Mouse (Mus musculus) midbrain, embryonic 10.5 days (tissue): ENCODE results near the gene Prelid3b. TPM values are rescaled to one million over a fixed set of nuclear protein-coding genes. Genes with fewer than 3 reads are reported as not detected.

Source experiments
- DNase-seq: peaks from one replicate; pipeline ENCODE4 v3.0.0-alpha.2; 2017; ENCODE audit warnings: low spot score
- H3K27ac ChIP-seq: fragments of 300-500 bp; sonication (generic); replicated peaks from 2 replicates; pipeline ENCODE4 v1.5.1; 2016; ENCODE audit warnings: mild to moderate bottlenecking
- H3K27me3 ChIP-seq: fragments of 300-500 bp; sonication (generic); 2 replicates; pipeline ENCODE4 v1.6.1; 2016; ENCODE audit warnings: low read depth, mild to moderate bottlenecking; ENCODE audit not compliant: poor library complexity, severe bottlenecking
- H3K36me3 ChIP-seq: fragments of 300-500 bp; sonication (generic); 2 replicates; pipeline ENCODE4 v1.6.1; 2016; ENCODE audit warnings: mild to moderate bottlenecking, moderate library complexity
- H3K4me1 ChIP-seq: fragments of 300-500 bp; sonication (generic); 2 replicates; pipeline ENCODE4 v1.6.1; 2016
- H3K4me3 ChIP-seq: fragments of 300-500 bp; sonication (generic); 2 replicates; pipeline ENCODE4 v1.5.1; 2016; ENCODE audit warnings: mild to moderate bottlenecking, moderate library complexity
- H3K9me3 ChIP-seq: fragments of 300-500 bp; sonication (generic); replicated peaks from 2 replicates; pipeline ENCODE4 v1.6.1; 2016; ENCODE audit warnings: mild to moderate bottlenecking
- WGBS: fragments of 180-500 bp; shearing (Covaris S2); methylation state at CpG from one replicate; pipeline ENCODE4 v1.1.7; 2016; 5-methylcytosine and 5-hydroxymethylcytosine counted together
- polyA plus RNA-seq: library from polyadenylated mRNA; unstranded; fragments of >200 nt; fragmentation: Nextera tagmentation; extraction: Ambion mirVana; gene quantifications from 2 replicates; pipeline ENCODE4 v1.2.1, GENCODE M21; 2016

Prelid3b gene
- 125 and 132 TPM in 2 replicates for polyA plus RNA-seq

DNA sequence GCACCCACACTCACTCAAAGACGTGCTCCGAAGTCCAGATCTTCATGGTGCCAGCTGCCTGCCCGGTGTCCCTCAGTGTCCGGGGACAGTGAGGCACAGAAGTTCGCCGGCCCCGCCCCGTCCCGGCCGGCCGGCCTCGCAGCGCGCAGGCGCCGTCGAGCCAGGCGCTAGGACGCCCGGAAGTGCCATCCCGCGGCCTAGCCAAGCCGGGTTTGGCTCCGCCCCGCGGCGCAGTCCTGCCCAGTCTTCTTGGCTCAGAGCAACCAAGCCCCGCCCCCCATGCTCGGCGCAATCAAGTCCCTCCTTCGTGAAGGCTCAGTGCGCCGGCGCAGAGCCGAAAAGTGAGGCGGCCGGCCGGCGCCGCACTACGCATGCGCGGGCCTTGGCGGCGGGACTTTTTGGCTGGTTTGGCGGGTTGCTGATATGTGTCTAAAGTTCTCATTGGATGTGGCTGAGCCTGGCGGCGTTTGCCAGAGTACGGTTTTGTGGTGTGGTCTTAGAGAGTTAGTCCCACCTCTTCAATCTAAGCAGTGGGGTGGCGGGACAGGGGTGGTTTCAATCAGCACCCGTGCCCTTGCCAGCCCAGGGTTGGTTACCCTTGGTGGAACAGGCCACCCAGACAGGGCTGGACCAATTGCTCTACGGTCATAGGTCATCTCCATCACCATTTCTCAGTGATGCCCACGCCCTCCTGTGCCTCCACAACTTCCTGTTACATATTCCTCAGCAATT, at the start of gene Prelid3b:
Gene Prelid3b (minus strand): TSS at position 264 of the 732 bp plus-strand sequence.
- Histone ChIP-seq H3K9me3 (no peaks in the 10 kb centered on the region), H3K4me1 (peaks cover 27% of the 10 kb centered on the region), H3K27ac (peak within 1 kb of the TSS; percentile 91), H3K27me3 (no peaks in the 10 kb centered on the region), H3K4me3 (peak within 1 kb of the TSS; percentile 68), H3K36me3 (peaks cover 39% of the 10 kb centered on the region)
- DNase-seq = peak; percentile 99
- under 1% methylated on average over 53 of the region's 53 CpGs for WGBS

DNA sequence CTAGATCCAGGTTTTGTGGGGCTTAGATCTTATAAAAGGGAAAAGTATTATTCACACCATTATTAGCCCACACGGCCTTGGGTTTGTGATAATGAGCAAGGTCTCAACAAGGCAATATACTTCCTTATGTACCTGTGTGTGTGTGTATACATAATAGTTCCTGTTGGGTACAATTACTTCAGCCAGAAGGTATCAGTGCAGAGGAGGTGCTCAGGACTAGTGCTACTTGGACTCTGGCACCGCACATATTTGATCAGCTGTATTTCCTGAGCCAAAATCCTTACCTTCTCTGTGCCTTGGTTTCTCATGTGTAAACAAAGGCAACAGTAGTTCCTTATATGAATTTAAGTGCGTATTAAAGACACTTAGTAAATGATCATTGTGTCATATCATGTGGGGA, 49.3 kb upstream of the Prelid3b start:
- no peak for DNase-seq
- H3K9me3 ChIP-seq = no peaks in the 10 kb centered on the region
- no peaks in the 10 kb centered on the region for H3K4me1 ChIP-seq
- no peaks in the 10 kb centered on the region for H3K36me3 ChIP-seq
- WGBS = 93% methylated on average over 3 of the region's 3 CpGs
- no peak overlapping the region for H3K27ac ChIP-seq
- H3K4me3 ChIP-seq = no peak overlapping the region
- H3K27me3 ChIP-seq = no peaks in the 10 kb centered on the region

DNA sequence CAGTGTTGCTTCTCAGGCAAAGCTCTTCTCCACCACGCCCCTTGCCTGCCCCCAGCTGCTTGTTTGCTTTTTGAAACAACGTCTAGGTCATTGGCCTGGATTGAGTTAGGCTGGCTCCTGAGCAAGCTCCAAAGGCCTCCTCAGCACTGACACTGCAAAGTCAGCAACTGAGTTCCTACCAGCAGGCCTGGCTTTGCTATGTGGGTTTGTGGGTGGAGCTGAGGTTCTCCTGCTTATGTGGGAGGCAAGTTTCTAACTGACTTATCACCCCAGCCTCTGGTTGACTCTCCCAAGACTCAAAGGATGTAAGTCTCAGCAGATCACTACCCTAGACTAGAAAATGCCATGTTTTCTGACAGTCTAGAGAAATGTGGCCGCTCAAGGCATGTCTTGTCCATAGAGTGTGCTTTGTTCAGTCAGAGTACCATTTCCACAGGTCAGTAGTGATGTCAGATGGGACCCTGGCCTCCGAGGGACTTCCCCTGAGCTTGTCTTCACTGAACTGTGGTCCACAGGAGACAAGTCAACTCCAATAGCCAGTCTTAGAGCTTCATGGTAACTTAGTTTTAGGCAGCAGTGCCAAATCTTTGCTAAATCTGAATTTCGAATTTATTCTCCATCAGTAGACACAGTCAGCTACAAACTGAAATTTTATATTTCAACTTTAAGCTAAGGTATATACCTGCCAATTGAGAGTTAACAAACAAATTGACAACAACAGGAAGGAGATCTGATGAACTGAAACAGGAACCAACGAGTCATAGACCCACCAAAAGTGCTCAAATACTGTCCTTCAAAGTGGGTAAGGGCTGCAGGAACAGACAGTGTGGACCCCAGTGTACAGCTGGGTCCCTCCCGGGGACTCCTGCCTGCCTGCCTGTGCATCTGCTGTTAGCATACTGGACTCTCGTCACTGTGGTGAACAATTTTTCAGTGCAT, 44.5 kb upstream of the Prelid3b start:
- Histone ChIP-seq H3K4me3 (no peak overlapping the region), H3K9me3 (no peaks in the 10 kb centered on the region), H3K4me1 (0 out of 2 replicates have a peak, but pooled peaks cover 4% of the 10 kb centered on the region), H3K36me3 (no peaks in the 10 kb centered on the region), H3K27me3 (no peaks in the 10 kb centered on the region), H3K27ac (no peak overlapping the region)
- DNase-seq = no peak
- 78% methylated on average over 8 of the region's 8 CpGs for WGBS

DNA sequence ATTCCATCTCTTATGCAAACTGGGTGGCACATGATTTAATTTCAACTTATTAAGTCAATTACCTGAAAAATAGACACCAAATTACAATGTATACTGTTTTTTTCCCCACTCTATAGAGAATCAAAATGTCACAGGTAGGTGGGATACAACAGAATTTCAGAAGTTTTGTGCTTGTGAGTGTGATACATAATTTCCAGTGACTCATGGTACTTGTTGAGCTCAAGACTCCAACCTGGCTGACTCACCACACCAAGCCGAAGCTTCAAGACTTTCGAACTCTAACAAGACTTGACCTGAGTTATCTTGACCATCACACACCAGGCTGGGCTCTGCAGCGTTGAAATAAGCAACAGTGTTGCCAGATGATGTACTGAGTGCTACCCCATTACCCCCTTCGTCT, 42.0 kb upstream of the Prelid3b start:
- H3K9me3 ChIP-seq = no peaks in the 10 kb centered on the region
- H3K27ac ChIP-seq = no peak overlapping the region
- H3K4me3 ChIP-seq = no peak overlapping the region
- 0 out of 2 replicates have a peak, but pooled peaks cover 4% of the 10 kb centered on the region for H3K4me1 ChIP-seq
- 84% methylated on average over 4 of the region's 4 CpGs for WGBS
- DNase-seq = no peak
- no peaks in the 10 kb centered on the region for H3K36me3 ChIP-seq
- no peaks in the 10 kb centered on the region for H3K27me3 ChIP-seq

DNA sequence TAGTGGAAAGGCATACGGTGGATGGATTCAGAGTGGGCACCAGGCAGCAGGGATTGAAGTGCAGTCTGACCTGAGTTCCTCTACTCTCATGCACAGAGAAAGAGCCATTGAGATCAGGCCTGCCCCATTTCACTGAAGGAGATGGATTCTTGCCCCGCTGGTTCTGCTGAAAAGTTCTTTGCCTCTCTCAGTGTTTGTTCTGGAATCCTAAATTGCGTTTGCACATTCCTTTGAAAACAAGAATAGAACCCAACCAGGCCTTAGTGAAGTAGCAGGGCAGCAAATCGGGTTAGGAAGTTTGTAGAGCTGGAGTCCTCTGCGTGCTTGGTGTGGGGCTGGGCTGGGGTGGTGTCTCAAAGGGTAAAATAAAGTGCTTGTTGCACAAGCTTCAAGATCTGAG, 40.9 kb upstream of the Prelid3b start:
- no peak for DNase-seq
- H3K36me3 ChIP-seq = no peaks in the 10 kb centered on the region
- 69% methylated on average over 5 of the region's 5 CpGs for WGBS
- 0 out of 2 replicates have a peak, but pooled peaks cover 4% of the 10 kb centered on the region for H3K4me1 ChIP-seq
- H3K9me3 ChIP-seq = no peaks in the 10 kb centered on the region
- H3K4me3 ChIP-seq = no peak overlapping the region
- H3K27me3 ChIP-seq = no peaks in the 10 kb centered on the region
- H3K27ac ChIP-seq = no peak overlapping the region

DNA sequence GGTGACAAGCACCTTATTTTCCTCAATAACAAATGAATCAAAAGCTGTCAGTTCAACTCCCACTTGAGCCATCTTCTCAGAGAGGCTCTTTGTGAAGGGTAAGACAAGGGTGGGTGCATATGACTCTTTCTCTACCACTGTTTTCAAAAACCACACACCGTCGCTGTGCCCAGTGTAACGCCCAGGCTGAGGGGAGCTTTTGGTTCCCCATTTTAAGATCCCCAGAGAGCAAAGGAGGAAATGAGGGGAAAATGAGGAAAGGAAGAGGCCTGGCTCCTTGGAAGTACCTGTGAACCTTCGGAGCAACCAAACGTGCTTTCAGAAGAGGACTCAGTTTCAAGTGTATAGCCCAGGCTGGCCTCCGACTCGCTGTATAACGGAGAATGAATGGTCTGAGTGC, 36.9 kb upstream of the Prelid3b start:
- Histone ChIP-seq H3K36me3 (no peaks in the 10 kb centered on the region), H3K9me3 (no peaks in the 10 kb centered on the region), H3K4me1 (no peaks in the 10 kb centered on the region), H3K27ac (no peak overlapping the region), H3K27me3 (no peaks in the 10 kb centered on the region), H3K4me3 (no peak overlapping the region)
- whole genome bisulfite sequencing = 96% methylated on average over 8 of the region's 8 CpGs
- DNase-seq = no peak

DNA sequence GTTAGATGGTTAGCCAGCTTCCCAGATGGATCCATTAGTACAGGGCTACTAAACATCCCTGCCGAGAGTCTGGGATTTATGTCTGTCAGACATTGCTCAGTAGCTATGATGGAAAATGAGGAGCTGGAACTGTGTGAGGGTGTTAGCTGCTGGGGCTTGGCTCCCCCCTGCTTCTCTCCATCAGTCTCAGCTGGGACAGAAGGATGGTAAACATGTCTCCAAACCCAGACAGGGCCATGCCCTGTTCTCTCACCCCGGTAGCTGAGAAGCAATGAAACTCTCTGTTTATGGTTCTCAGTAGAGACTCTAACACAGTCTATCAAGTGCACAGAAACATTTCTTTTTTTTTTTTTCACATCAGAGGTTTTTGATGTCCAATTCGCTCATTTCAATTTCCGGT, 35.1 kb upstream of the Prelid3b start:
- Histone ChIP-seq H3K27me3 (no peaks in the 10 kb centered on the region), H3K27ac (no peak overlapping the region), H3K36me3 (no peaks in the 10 kb centered on the region), H3K4me1 (no peaks in the 10 kb centered on the region), H3K9me3 (no peaks in the 10 kb centered on the region), H3K4me3 (no peak overlapping the region)
- WGBS = 87% methylated on average over 4 of the region's 4 CpGs
- no peak for DNase-seq

DNA sequence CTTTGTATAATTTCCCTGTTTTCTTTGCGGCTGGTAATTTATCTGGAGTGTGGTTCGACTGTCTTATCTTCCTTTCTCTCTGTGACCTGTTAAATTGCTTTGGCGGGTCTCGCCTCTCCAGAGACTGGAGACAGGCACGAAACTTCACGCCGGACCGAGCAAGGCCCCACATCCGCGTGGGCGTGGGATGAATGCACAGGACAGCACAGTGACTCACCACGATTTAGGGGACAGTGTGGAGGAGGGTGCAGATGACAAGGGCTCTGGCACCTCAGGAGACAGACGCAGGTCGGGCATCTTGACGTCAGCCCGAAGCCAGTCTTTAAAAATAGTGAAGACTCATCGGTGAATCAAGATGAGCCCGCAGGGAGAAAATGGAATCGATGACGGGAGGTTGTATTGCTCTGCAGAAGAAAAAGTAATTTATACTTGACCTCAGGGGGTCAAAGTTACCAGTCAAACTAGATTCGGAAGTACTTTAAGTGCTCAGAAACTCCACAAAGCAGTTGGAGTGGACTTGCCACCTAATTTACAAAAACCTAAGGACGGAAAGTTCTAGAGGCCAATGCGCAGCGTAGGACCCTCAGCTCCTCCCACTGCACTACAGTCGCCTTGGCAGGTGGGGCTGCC, 30.1 kb upstream of the Prelid3b start:
- 89% methylated on average over 25 of the region's 25 CpGs for WGBS

DNA sequence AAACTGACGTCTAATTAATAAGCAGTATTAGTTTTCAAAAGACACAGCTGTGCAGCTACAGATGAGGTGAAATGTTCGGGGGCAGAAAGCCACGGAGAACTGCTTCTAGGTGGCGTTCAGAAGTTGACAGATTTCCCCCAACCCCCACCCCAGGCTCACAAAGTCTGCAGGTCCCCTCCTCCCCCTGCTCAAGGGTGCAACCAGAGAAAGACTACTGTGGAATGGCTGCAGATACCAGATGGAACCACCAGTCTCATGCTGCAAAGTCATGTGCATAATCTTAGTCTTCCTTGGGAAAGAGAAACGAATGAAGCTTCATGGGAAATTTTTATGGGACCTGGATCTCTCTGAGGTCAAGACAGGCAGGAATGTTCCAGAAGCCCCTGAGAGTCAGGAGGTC, 29.4 kb upstream of the Prelid3b start:
- no peaks in the 10 kb centered on the region for H3K4me1 ChIP-seq
- no peaks in the 10 kb centered on the region for H3K27me3 ChIP-seq
- DNase-seq = no peak
- H3K4me3 ChIP-seq = no peak overlapping the region
- H3K27ac ChIP-seq = no peak overlapping the region
- 76% methylated on average over 5 of the region's 5 CpGs for WGBS
- no peaks in the 10 kb centered on the region for H3K9me3 ChIP-seq
- no peaks in the 10 kb centered on the region for H3K36me3 ChIP-seq

More for the DNA sequence above, 30.1 kb upstream of the Prelid3b start:
- Histone ChIP-seq H3K9me3 (no peaks in the 10 kb centered on the region), H3K27me3 (no peaks in the 10 kb centered on the region), H3K4me3 (no peak overlapping the region), H3K27ac (no peak overlapping the region), H3K36me3 (no peaks in the 10 kb centered on the region), H3K4me1 (no peaks in the 10 kb centered on the region)
- no peak for DNase-seq

DNA sequence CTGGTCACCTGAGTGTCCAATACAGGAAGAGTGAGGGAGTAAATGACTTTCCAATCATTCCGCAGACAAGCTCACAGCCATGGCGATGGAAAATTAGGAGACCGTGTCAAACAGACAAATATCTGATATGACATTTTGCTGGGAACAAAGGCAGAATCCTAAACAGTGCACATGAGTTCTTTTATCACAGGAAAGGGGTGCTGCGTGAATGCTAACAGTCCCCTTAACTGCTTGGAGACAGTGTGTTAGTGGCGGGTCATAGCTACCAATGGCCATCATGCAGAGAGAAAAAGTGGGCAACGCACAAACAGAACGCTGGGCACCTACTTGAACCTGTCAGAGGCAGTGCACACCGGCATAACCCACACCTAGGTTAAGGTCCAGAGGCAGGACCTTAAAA, 28.6 kb upstream of the Prelid3b start:
- H3K4me3 ChIP-seq = no peak overlapping the region
- no peaks in the 10 kb centered on the region for H3K4me1 ChIP-seq
- H3K27ac ChIP-seq = no peak overlapping the region
- no peak for DNase-seq
- WGBS = 92% methylated on average over 8 of the region's 8 CpGs
- H3K36me3 ChIP-seq = no peaks in the 10 kb centered on the region
- no peaks in the 10 kb centered on the region for H3K9me3 ChIP-seq
- no peaks in the 10 kb centered on the region for H3K27me3 ChIP-seq

DNA sequence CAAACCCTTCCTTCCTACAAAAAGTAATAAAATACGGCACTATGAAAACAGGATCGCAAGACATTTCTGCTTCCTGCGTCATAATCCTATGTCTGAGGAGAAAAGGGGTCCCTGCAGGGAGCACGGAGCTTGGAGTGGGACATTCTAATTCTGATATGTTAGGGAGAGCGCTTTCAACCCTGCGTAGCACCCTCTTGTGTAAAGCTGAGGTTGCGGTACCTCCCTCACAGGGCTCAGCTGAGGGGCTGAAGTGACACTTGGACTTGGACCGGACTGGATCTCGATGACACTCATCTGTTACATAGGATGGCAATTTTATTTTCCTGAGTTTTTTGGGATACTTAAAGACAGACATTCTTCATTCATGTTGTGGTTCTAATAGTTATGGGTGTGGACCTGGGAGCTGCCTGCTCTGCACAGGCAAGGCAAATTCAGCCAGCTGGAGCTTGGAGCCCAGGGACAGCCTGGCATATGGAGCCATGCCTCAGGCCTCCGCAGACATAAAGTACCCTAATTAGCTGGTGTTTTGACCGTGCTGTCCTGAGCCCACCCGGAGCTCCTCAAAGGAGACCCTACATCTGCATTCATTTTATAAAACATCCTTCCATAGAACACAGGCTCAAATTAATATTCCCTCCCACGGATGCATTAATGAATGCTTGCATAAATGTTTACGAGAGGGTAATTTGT, 28.1 kb upstream of the Prelid3b start:
- H3K9me3 ChIP-seq = no peaks in the 10 kb centered on the region
- no peak overlapping the region for H3K4me3 ChIP-seq
- WGBS = 87% methylated on average over 14 of the region's 14 CpGs
- DNase-seq = no peak
- no peaks in the 10 kb centered on the region for H3K36me3 ChIP-seq
- H3K27me3 ChIP-seq = no peaks in the 10 kb centered on the region
- H3K27ac ChIP-seq = no peak overlapping the region
- H3K4me1 ChIP-seq = no peaks in the 10 kb centered on the region

DNA sequence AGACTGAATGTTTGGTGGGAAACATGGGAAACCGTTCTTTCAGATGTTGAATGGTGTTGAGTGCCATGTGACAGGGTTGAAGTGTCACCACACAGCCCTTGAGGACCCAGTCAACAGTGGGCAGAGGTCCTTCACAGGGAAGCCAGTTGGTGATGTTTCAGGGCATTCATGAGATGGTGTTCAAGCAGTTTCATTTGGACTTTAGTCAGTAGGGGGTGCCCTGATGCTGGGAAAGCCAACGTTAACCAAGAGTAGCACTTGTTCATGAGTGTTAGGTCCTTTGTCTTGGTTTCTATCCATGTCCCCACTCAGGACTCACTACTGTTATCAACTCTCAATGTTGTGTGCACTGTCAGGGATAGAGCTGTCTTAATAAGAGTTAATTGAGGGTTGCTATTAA, 20.0 kb upstream of the Prelid3b start:
- Histone ChIP-seq H3K4me3 (no peak overlapping the region), H3K4me1 (no peaks in the 10 kb centered on the region), H3K27me3 (no peaks in the 10 kb centered on the region), H3K9me3 (no peaks in the 10 kb centered on the region), H3K27ac (no peak overlapping the region), H3K36me3 (no peaks in the 10 kb centered on the region)
- WGBS = 72% methylated on average over 2 of the region's 2 CpGs
- no peak for DNase-seq
